In the genomic region with DNA sequence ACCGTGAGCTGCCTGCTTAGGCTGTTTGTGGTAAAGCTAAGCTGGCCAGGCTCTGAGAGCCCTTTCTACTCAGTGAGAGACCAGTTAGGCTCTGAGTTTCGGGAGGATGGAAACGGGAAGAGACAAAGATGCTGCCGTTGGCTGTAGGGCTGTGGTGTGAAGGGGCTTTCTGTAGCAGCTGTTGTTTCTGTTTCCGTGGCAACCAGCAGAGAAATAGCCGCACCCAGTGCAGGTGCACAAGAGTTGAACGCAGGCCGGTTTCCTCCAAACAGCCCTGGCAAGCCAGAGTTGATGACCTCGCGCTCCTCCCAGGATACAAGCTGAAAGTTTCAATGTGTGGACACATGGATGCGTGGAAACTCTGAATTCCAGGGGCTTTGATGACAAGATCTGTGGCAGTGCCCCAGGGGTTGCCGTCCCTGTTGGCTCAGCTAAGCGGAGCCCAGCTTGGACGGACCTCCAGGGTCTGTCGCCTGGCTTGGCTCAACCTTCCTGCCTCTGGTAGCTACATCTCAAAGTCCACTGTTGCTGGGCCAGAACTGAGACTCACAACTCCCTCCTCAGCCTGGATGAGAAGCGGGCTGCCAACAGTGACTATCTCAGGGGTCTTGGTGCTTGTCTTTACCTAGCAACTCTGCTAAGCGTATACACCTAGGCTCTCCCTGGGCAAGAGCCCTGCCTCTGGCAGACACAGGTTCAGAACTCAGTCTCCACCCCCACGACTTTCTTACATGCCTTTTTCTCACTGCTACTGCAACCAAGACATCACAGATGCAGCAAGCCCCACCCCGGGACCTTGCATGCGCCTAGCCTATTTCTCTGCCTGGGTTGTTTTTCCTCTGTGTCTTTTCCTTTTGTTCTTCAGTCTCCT, we compare ENCODE assay signal across 8 mouse cellular contexts.
A peak's percentile ranks its signal among the peaks of the same experiment; 100 is the strongest.
DNase-seq lines count a peak whose midpoint lies in the region; ATAC-seq and TF ChIP-seq lines count a peak whose summit lies in the region.

No protein-coding gene starts in this region.

- no peaks in the 10 kb centered on the region for H3K36me3 ChIP-seq in embryonic facial prominence, embryonic 10.5 days (replicated peaks)
- H3K36me3 ChIP-seq in heart, embryonic 16.5 days (ENCODE audit: control insufficient read depth, insufficient read depth), result no peaks in the 10 kb centered on the region
- no peaks in the 10 kb centered on the region for H3K36me3 ChIP-seq in thymus, adult 2 months (ENCODE audit: control insufficient read depth, insufficient read depth, low read length)

- H3K9me3 ChIP-seq in embryonic facial prominence, embryonic 10.5 days, result no peaks in the 10 kb centered on the region
- no peaks in the 10 kb centered on the region for H3K9me3 ChIP-seq in heart, embryonic 16.5 days (replicated peaks; ENCODE audit: control insufficient read depth, low read length)

- peak; percentile 72 for ATAC-seq in heart, embryonic 16.5 days (replicated peaks; ENCODE audit: extremely low read depth, insufficient read depth, low FRiP score)
- peak; percentile 74 for ATAC-seq in monocyte, adult 5-6 weeks (replicated peaks; ENCODE audit: insufficient number of reproducible peaks, low FRiP score, low TSS enrichment, poor library complexity, severe bottlenecking)

- H3K4me1 ChIP-seq in cerebellum, adult 2 months (ENCODE audit: control insufficient read depth, insufficient read depth, low read length), result peaks cover 12% of the 10 kb centered on the region
- peaks cover 37% of the 10 kb centered on the region for H3K4me1 ChIP-seq in embryonic facial prominence, embryonic 10.5 days
- peaks cover 18% of the 10 kb centered on the region for H3K4me1 ChIP-seq in heart, embryonic 16.5 days (ENCODE audit: control insufficient read depth, insufficient read depth, low read length)
- peaks cover 53% of the 10 kb centered on the region for H3K4me1 ChIP-seq in thymus, adult 2 months (replicated peaks; ENCODE audit: control insufficient read depth, insufficient read depth, low read length)

- DNase-seq in cerebellum, postnatal 10 days, result peak; percentile 63 to 77
- no peak for DNase-seq in cerebellum, adult 2 months
- DNase-seq in embryonic facial prominence, embryonic 10.5 days (ENCODE audit: low spot score), result peak; percentile 65
- peak; percentile 28 to 46 for DNase-seq in kidney, postnatal 36 days
- peak; percentile 85 for DNase-seq in thymus, adult 2 months
- no peak for DNase-seq in layer of hippocampus, adult 2 months (ENCODE audit: low spot score in 2 of 2)

- TF ChIP-seq POLR2A in cerebellum, adult 2 months (IDR thresholded peaks at IDR 0.05; ENCODE audit: borderline replicate concordance, insufficient read depth, low read length), result no peak
- peak; percentile 56; the same call in 1 of the 2 replicates for TF ChIP-seq POLR2A in thymus, adult 2 months (IDR thresholded peaks at IDR 0.05; ENCODE audit: control insufficient read depth, extremely low read depth, insufficient read depth, low read length, poor library complexity)

- no peaks in the 10 kb centered on the region for H3K27me3 ChIP-seq in cerebellum, adult 2 months (ENCODE audit: control insufficient read depth, insufficient read depth, low read length)
- peaks cover 6% of the 10 kb centered on the region; the same call in 1 of the 2 replicates for H3K27me3 ChIP-seq in embryonic facial prominence, embryonic 10.5 days (replicated peaks; ENCODE audit: low read depth, poor library complexity, severe bottlenecking)
- no peaks in the 10 kb centered on the region for H3K27me3 ChIP-seq in heart, embryonic 16.5 days (ENCODE audit: control insufficient read depth, insufficient read depth, low read length)
- H3K27me3 ChIP-seq in thymus, adult 2 months (ENCODE audit: control insufficient read depth, insufficient read depth, low read length), result no peaks in the 10 kb centered on the region

- WGBS in cerebellum, adult 2 months, result 66% methylated on average over 20 of the region's 20 CpGs
- WGBS in embryonic facial prominence, embryonic 10.5 days, result 58% methylated on average over 20 of the region's 20 CpGs
- 46% methylated on average over 20 of the region's 20 CpGs for WGBS in heart, embryonic 16.5 days
- 5% methylated on average over 20 of the region's 20 CpGs for WGBS in thymus, adult 2 months

- H3K4me2 ChIP-seq in heart, embryonic 16.5 days (ENCODE audit: low read depth, low read length), result 0 out of 2 replicates have a peak overlapping the region, but pooled peaks have one; percentile 24

- H3K4me3 ChIP-seq in cerebellum, adult 2 months (replicated peaks; ENCODE audit: insufficient read depth, low read depth, low read length), result no peak overlapping the region
- no peak overlapping the region for H3K4me3 ChIP-seq in embryonic facial prominence, embryonic 10.5 days
- no peak overlapping the region for H3K4me3 ChIP-seq in heart, embryonic 16.5 days (ENCODE audit: low read length)
- H3K4me3 ChIP-seq in thymus, adult 2 months (ENCODE audit: control insufficient read depth, insufficient read depth, low read length), result peak overlapping the region; percentile 27
- H3K4me3 ChIP-seq in layer of hippocampus, adult 2 months, result no peak overlapping the region

- no peak for TF ChIP-seq CTCF in cerebellum, adult 2 months (IDR thresholded peaks at IDR 0.05; ENCODE audit: borderline replicate concordance, insufficient read depth, low read depth, low read length)
- TF ChIP-seq CTCF in thymus, adult 2 months (IDR thresholded peaks at IDR 0.05; ENCODE audit: borderline replicate concordance, control insufficient read depth, extremely low read depth, insufficient read depth, low read length, poor library complexity), result 0 out of 2 replicates have a peak, but pooled peaks have one; percentile 26
- no peak for TF ChIP-seq CTCF in layer of hippocampus, adult 2 months (conservative IDR thresholded peaks at IDR 0.05)

- no peak overlapping the region for H3K27ac ChIP-seq in cerebellum, adult 2 months (ENCODE audit: insufficient read depth, low read length)
- H3K27ac ChIP-seq in embryonic facial prominence, embryonic 10.5 days (replicated peaks), result peak overlapping the region; percentile 30; the same call in 1 of the 2 replicates
- peak overlapping the region; percentile 80 for H3K27ac ChIP-seq in heart, embryonic 16.5 days (ENCODE audit: low read length)
- peak overlapping the region; percentile 97 for H3K27ac ChIP-seq in thymus, adult 2 months (ENCODE audit: control insufficient read depth, insufficient read depth, low read length)
- H3K27ac ChIP-seq in layer of hippocampus, adult 2 months, result no peak overlapping the region

- no peak overlapping the region for H3K9ac ChIP-seq in heart, embryonic 16.5 days (ENCODE audit: low read length)

Comparison
In these comparisons a context has a peak if more than half of its experiments do, and no peak if none do; other contexts are left out.
1. DNase-seq: peak in cerebellum, postnatal 10 days (2 of 2), embryonic facial prominence, embryonic 10.5 days (single experiment), kidney, postnatal 36 days (2 of 2) and thymus, adult 2 months (single experiment); none in cerebellum, adult 2 months (0 of 2) and layer of hippocampus, adult 2 months (0 of 2).
2. H3K27ac ChIP-seq: peak in embryonic facial prominence, embryonic 10.5 days (single experiment), heart, embryonic 16.5 days (single experiment) and thymus, adult 2 months (single experiment); none in cerebellum, adult 2 months (single experiment) and layer of hippocampus, adult 2 months (single experiment).